Mouse (Mus musculus) heart, postnatal 14 days (tissue): ENCODE data around the gene Hes7. TPM values are rescaled to one million over a fixed set of nuclear protein-coding genes. Genes with fewer than 3 reads are reported as not detected.
A peak's percentile ranks its signal among the peaks of the same experiment; 100 is the strongest.

ENCODE experiments used
- DNase-seq, 2 experiments: peaks; one replicate each; pipeline ENCODE4 v3.0.0; 2021 to 2022
- intact Hi-C: fragments of 180-260 bp; cut with DNase I; formaldehyde crosslinking; loops from one replicate; pipeline ENCODE4 v1.15.1; 2025
- total RNA-seq, 2 experiments: library from RNA; stranded (reverse); gene quantifications; 2 replicates each; pipeline ENCODE4 v1.2.3; 2021

Hes7 gene
- total RNA-seq, 2 experiments from 2014 or later = 0.14 to 0.32 TPM

DNA sequence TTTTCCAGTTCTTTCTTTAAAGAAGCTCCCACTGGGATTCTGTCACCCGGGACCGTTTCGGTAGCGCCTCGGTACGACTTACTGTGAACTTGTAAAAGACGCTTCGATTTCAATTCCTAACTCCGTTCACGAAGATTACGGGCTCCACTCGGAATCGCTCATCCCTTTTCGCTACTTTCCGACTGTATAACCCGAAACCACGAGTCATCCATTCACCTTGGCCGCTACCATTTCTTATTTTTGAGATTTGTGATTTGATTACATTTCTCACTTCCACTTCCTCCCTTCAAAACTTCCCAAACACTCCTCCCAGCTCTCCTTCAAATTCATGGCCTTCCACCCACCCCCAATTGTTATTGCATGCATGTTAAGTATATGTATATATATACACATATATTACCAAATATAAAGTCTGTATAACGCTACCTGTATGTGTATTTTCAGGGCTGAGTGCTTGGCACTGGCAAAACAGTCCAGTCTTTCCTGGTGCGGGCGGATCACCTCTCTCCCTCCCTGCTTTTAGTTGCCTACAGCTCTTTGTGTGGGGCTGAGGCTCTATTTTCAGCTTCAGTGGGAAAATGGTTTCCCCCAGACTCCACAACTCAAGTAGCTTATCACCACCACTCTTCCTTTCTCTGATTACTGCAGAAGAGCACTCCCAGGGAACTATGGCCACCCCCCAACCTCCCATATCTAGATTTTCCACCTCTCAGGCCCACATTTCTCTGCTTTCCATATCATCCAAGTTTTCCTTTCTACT, 9.0 kb upstream of the Hes7 start:
- intact Hi-C loops = no loop called here

GRCm38 (mm10) chr11:69111865-69112264, 8.3 kb upstream of the Hes7 start:
- intact Hi-C loops = no loop called here
- no peak for DNase-seq

More for the DNA sequence above, 9.0 kb upstream of the Hes7 start:
- DNase-seq = no peak

DNA sequence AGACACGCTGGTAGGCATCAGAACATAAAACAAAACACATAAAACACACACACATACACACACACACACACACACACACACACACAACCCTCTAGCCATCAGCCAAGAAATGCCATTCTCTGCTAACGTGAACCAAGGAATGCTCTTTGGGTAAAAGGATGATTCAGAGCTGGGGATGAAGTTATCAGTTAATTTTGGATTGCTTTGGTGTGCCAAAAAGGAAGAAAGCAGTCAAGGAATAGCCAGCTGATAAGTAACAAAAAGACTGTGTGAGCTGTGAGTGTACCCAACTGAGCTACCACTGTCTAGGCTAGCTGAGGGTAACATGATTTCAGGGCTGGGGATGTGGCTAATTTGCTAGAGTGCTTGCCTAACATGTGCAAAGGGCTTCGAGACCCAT, 6.2 kb upstream of the Hes7 start:
- intact Hi-C loops = no loop called here
- DNase-seq = no peak

DNA sequence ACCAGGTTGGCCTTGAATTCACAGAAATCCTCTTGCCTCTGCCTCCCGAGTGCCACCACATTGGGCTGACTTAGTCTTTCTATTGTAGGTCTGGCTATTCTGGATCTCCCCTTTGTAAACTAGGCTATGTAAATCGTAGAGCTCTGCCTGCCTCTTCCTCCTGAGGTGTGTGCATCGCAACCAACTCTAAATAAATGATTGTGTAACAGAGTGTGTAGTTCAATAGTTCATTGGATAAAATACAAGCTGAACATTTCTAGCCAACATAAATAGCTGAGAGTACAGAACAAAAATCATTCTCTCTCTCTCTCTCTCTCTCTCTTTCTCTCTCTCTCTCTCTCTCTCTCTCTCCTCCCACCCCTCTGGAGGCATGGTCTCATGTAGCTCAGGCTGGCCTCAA, 5.6 kb upstream of the Hes7 start:
- intact Hi-C loops = no loop called here
- DNase-seq = no peak

DNA sequence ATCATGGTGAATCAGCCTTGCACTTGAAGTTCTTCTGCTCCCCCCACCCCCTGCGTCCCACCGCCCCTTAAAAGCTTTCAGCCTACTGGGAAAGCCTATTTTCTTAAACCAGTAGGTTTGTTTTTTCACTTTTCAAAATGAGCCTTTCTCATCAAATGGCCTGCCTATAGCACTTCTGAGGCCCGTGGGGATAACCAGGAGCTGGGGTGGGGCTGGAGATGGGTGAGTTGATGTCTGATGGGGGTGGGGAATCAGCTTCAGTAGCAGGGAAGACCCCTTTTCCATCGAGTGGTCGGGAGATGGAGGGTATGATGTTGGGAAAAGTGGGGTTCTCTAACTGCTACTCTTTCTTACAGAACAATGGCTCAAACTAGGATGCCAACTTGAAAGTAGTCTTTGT, 3.4 kb upstream of the Hes7 start:
- DNase-seq = no peak
- intact Hi-C loops = no loop called here

GRCm38 (mm10) chr11:69117737-69118695, 2.2 kb upstream of the Hes7 start:
- peak; percentile 63 to 70 for DNase-seq
- intact Hi-C loops = loop anchor here (1.0 kb wide), 1 partner anchor 18 kb away; no protein-coding TSS in a partner anchor

DNA sequence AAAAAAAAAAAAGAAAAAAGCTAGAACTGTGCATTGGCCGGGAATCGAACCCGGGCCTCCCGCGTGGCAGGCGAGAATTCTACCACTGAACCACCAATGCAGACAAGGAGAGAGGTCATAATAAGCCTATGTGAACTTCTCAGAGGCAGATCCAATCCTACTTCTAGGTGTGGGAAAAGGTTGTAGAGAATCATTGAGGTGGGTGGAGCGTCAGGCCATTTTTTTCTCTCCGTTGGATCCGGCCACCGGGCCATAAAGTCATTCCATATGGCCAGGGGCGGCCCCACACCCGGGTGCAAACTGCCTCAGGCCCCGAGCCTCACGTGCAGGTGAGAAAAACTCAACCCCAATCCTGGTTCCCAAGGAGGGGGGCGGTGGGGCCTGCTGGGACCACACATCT, 1.4 kb upstream of the Hes7 start:
- intact Hi-C loops = loop anchor here (1.0 kb wide), 1 partner anchor 18 kb away; no protein-coding TSS in a partner anchor
- DNase-seq = peak; percentile 87 to 93

- no peak for DNase-seq
- intact Hi-C loops = no loop called here
Measured at GRCm38 (mm10) chr11:69119446-69120155, 603 bp upstream of the Hes7 start.

DNA sequence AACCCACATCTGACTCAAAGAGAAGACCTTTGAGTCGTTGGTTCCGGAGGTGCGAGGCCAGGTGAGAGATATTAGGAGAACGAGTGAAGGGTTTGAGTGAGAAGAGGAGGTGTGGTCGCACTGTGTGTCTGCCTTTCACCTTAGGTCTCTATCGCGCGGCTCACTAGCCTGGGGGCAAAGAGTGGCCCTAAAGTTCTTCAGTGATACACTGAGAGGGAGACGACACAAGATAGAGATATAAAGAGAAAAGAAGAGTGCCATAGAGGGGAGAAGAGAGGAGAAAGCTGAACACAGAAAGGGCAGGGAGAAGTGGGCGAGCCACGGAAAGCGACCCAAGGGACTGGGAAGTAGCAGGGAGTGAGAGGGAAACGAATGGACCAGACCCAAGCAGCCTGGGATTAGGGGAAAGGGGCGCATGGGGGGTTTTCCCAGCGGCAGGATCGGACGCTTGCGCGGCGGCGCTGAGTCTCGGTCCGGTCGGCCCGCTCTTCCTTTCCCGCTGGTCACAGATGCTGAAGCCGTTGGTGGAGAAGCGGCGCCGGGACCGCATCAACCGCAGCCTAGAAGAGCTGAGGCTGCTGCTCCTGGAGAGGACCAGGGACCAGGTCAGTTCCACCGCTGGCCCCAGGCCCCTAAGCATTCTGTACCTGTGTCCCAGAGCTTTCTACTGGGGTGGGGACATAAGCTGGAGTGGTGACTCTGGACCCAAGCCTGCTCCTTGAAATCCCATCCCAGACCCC, 967 bp downstream of the Hes7 start:
- intact Hi-C loops = no loop called here
- peak in 1 of 2 experiments; percentile 46 for DNase-seq

DNA sequence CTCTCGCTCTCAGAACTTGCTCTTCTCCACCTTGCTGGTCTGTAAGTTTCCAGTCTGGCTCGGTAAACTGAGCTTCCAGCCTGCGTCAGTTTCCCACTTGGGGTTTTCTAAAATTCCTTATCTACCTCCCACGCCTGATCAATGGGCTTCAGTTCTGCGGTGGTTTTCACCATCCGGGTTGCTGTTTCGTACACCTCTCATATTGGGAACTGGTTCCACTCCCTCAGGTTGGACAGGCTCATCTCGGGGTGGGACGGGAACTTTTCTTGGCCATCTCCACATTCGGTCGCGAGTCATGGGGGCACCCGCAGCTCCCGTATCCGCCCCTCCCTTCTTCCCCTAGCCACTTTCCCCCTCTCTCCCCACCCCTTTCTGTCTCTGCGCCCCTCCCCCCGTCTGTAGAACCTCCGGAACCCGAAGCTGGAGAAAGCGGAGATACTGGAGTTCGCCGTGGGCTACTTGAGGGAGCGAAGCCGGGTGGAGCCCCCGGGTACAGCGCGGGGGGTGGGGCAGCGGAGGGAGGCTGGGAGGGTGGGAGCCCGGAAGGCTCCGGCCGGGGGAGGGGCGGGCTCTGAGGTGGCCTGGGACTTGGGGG, 1.6 kb downstream of the Hes7 start:
- intact Hi-C loops = loop anchor here (1.0 kb wide), 1 partner anchor 31 kb away; no protein-coding TSS in a partner anchor
- no peak for DNase-seq

DNA sequence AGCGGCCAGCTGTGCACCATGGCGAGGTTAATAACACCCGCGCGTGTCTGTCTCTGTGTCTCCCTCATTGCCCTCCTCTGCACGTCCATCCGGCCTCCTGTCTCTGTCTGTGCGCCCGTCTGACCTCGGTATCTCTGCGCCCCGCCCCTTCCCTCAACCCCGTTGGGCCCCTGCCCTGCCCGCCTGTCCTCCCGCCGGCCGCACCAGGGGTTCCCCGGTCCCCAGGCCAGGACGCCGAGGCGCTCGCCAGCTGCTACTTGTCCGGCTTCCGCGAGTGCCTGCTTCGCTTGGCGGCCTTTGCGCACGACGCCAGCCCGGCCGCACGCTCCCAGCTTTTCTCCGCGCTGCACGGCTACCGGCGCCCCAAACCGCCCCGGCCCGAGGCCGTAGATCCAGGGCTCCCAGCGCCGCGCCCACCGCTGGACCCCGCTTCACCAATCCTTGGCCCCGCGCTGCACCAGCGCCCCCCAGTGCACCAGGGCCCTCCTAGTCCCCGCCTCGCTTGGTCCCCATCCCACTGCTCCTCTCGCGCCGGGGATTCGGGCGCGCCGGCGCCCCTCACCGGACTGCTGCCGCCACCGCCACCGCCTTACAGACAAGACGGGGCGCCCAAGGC, 2.2 kb downstream of the Hes7 start, which contains the start of gene 9130213A22Rik:
TSS of gene 9130213A22Rik (minus strand) at position 254 of the 616 bp plus-strand sequence.
- DNase-seq = peak; percentile 92 to 93
- intact Hi-C loops = loop anchor here (1.0 kb wide), 1 partner anchor 31 kb away; no protein-coding TSS in a partner anchor

DNA sequence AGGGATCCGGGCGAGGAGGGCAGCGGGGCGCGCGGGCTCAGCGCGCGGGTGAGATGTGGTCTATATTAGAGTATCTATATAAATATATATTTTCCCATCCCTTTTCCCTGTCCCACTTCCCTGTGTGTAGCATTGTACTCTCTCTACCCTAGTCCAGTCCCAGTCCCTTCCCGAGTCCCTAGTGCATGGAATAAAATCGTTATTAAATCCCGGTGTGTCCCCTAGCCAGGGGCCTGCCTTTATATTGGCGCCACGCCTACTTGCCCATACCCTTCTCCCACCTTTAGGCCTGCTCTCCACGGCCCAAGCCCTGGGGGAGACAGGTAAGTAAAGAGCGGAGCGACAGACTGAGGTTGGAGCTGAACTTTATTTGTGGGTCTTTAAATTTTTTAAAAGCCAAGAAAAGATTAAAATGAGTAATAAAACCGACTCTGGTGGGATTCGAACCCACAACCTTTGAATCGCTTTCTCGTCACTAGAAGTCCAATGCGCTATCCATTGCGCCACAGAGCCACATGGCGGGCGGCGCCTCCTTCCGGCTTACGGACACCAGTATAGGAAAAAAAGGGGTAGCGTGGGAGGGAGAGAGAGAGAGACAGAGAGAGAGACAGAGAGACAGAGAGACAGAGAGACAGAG, 3.0 kb downstream of the Hes7 start:
- peak; percentile 86 to 93 for DNase-seq
- intact Hi-C loops = loop anchor here (1.0 kb wide), 1 partner anchor 60 kb away; no protein-coding TSS in a partner anchor

DNA sequence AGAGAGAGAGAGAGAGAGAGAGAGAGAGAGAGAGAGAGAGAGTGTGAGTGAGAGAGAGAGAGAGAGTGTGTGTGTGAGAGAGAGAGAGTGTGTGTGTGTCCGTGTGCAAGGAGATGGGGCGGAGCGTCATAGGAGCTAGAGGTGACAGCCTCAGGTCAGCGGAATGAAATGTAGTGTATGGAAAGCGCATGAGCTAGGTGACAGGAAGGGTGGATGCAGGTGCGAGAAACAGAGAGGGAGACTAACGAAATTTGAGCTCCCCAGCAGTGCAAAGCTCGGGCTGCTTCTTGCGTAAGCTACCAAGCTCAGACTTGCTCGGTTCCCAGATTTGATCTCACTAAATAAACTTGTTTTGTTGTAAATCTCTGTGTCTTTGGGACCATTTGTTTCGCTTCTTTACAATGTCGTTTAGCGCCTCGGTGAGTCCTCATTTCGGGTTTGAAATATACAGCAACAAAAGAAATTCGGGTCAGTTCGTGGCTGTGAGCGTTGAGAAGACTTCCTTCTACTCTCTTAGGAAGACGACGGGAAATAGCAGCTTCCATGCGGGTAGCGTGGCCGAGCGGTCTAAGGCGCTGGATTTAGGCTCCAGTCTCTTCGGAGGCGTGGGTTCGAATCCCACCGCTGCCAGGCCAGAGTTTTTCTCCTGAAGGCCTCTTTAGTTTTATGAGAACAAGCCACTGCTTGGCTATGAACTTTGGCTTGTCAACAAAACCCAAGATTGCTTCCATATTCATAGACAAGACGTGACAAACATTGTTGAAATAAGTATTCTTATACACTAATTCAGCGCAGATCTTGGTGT, 3.7 kb downstream of the Hes7 start:
- DNase-seq = peak; percentile 88 to 90
- intact Hi-C loops = loop anchor here (1.0 kb wide), 2 partner anchors 61 to 83 kb away; no protein-coding TSS in a partner anchor

GRCm38 (mm10) chr11:69124498-69124847, 4.3 kb downstream of the Hes7 start:
- peak; percentile 64 to 74 for DNase-seq
- intact Hi-C loops = loop anchor here (1.0 kb wide), 1 partner anchor 83 kb away; no protein-coding TSS in a partner anchor

GRCm38 (mm10) chr11:69125041-69125851, 5.0 kb downstream of the Hes7 start:
- intact Hi-C loops = loop anchor here (1.0 to 5.0 kb wide), 2 partner anchors 24 to 117 kb away; no protein-coding TSS in a partner anchor
- DNase-seq = peak; percentile 78 to 80

DNA sequence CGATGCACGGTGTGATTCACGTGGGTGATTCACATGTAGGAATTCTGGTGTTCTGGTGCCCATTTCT, 5.5 kb downstream of the Hes7 start, which contains the start of gene Aloxe3:
TSS of gene Aloxe3 (plus strand) at position 45 of the 67 bp plus-strand sequence.
- no peak for DNase-seq
- intact Hi-C loops = loop anchor here (1.0 to 5.0 kb wide), 2 partner anchors 24 to 117 kb away; no protein-coding TSS in a partner anchor
